Mouse (Mus musculus) kidney, adult 2 months (tissue): ENCODE results near the gene Got1. TPM values are rescaled to one million over a fixed set of nuclear protein-coding genes. Genes with fewer than 3 reads are reported as not detected.
A peak's percentile ranks its signal among the peaks of the same experiment; 100 is the strongest.

Experiments
- DNase-seq: peaks from one replicate; pipeline ENCODE4 v3.0.0; 2021
- H3K27ac ChIP-seq: fragments of 200-500 bp; 2 replicates; pipeline ENCODE4 v1.5.1; 2012; ENCODE audit warnings: low read depth, low read length, control low read depth, inconsistent platforms; ENCODE audit not compliant: insufficient read depth
- H3K27me3 ChIP-seq: fragments of 200-500 bp; replicated peaks from 2 replicates; pipeline ENCODE4 v1.6.1; 2012; ENCODE audit warnings: mild to moderate bottlenecking, moderate library complexity, low read length, inconsistent platforms; ENCODE audit not compliant: control insufficient read depth, insufficient read depth
- H3K36me3 ChIP-seq: fragments of 200-500 bp; 2 replicates; pipeline ENCODE4 v1.6.1; 2012; ENCODE audit warnings: mild to moderate bottlenecking, moderate library complexity, low read length, inconsistent platforms; ENCODE audit not compliant: control insufficient read depth, insufficient read depth
- H3K4me1 ChIP-seq: fragments of 200-500 bp; 2 replicates; pipeline ENCODE4 v1.6.1; 2011; ENCODE audit warnings: low read length; ENCODE audit not compliant: control insufficient read depth, insufficient read depth
- H3K4me3 ChIP-seq: fragments of 200-500 bp; 2 replicates; pipeline ENCODE4 v1.5.1; 2011; ENCODE audit warnings: mild to moderate bottlenecking, low read depth, low read length, control low read depth; ENCODE audit not compliant: insufficient read depth
- CTCF ChIP-seq: fragments of 200-500 bp; conservative IDR thresholded peaks from 2 replicates; pipeline ENCODE4 v1.5.1; 2011; ENCODE audit warnings: low read depth, mild to moderate bottlenecking, control low read depth, low read length, moderate library complexity, mixed read lengths; ENCODE audit not compliant: insufficient read depth, insufficient read length
- POLR2A ChIP-seq: fragments of 200-500 bp; IDR thresholded peaks from one replicate; pipeline ENCODE4 v1.6.1; 2011; ENCODE audit warnings: low read depth, low read length, control low read depth
- WGBS: fragments of 180-500 bp; shearing (Covaris S2); methylation state at CpG from one replicate; pipeline ENCODE4 v1.1.7; 2018; 5-methylcytosine and 5-hydroxymethylcytosine counted together
- polyA plus RNA-seq: library from polyadenylated mRNA; depleted of rRNA; stranded (reverse); fragments of >200 nt; gene quantifications from 2 replicates; pipeline ENCODE4 v1.2.3, GENCODE M21; 2012

Got1 gene
- polyA plus RNA-seq, 1 experiment: 118 TPM

DNA sequence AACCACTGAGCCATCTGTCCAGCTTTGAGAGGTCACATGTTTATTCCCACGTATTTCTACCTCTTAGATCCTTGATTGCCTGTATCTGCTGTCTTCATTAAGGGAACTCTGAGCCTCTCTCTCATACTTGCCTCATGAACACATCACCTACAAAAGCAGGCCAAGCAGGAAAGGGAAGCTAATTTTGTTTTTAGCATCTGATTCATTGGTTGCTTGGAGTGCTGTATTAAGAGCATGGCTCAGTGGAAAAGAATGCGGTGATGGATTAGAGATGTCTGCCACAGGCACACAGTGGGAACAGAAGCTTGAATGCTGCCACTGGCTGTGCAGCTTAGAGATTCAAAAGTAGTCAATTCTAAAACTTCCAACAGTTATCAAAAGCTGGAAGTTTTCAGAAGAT is 35.8 kb upstream of the Got1 start:
- DNase-seq: no peak
- no peak overlapping the region for H3K4me3 ChIP-seq
- no peaks in the 10 kb centered on the region for H3K27me3 ChIP-seq
- no peaks in the 10 kb centered on the region for H3K36me3 ChIP-seq
- TF ChIP-seq POLR2A: no peak
- TF ChIP-seq CTCF: no peak
- 84% methylated on average over 2 of the region's 2 CpGs for WGBS
- H3K4me1 ChIP-seq: no peaks in the 10 kb centered on the region
- no peak overlapping the region for H3K27ac ChIP-seq

DNA sequence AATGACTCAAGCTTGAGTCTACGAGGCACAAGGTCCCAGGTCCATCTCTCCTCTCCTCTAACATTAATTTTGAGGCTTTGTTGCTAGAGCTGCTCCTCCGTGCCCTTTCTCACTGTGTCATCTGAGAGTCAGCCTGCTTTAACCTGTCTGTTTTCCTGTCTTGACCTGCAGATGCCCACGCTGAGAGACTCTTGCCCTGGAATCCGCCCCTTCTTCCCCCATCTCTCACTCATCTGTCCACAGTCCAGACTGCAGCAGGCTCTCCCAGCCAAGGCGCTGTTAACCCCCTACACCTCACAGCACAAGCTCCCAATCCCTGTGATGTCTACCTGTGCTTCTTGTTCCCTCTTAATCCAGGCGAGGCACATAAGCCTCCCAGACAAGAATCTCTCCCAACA is 27.1 kb upstream of the Got1 start:
- H3K27me3 ChIP-seq: no peaks in the 10 kb centered on the region
- TF ChIP-seq CTCF: no peak
- no peak for TF ChIP-seq POLR2A
- no peaks in the 10 kb centered on the region for H3K36me3 ChIP-seq
- DNase-seq: no peak
- 31% methylated on average over 6 of the region's 6 CpGs for WGBS
- H3K4me1 ChIP-seq: no peaks in the 10 kb centered on the region
- H3K4me3 ChIP-seq: no peak overlapping the region
- H3K27ac ChIP-seq: no peak overlapping the region

DNA sequence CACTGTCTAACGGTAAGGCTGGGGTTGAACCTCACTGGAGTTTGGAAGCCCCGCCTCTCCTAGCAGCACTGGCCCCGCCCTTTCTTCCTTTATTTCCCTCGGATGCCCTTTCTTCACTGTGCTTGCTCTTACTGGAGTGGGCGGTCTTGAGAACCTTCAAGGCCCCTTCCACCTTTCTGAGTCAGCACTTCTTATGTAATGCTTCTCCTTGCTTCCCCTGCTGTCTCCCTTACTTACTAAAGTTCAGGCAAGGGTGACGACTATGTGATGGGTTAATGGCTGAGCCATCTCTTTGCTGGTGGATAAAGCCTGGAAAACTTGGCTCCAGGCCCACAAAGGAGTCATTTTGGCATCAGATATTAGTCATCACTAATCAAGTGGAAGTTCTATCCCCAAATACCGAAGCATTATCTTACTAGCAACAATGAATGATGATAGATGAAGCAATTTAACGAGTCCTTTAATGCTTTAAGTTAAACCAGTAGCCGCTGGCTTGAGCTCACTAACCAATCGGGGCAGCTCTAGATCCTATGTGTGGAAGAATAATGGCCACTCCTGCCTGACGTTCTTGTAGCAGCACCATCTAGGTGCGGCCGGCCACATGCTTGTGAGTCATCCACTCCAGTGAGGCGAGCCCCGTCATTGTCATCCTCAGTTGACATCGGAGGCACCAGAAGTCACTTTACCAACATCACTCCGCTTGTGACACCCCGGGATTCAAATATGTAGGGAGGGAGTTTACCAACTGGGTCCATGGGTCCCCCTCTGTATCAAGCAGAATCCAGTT is 26.5 kb upstream of the Got1 start:
- H3K27me3 ChIP-seq: peaks cover 2% of the 10 kb centered on the region; the same call in 1 of the 2 replicates
- H3K27ac ChIP-seq: no peak overlapping the region
- peak; percentile 40 for DNase-seq
- no peak for TF ChIP-seq CTCF
- no peak for TF ChIP-seq POLR2A
- 78% methylated on average over 18 of the region's 18 CpGs for WGBS
- no peak overlapping the region for H3K4me3 ChIP-seq
- H3K36me3 ChIP-seq: no peaks in the 10 kb centered on the region
- no peaks in the 10 kb centered on the region for H3K4me1 ChIP-seq

DNA sequence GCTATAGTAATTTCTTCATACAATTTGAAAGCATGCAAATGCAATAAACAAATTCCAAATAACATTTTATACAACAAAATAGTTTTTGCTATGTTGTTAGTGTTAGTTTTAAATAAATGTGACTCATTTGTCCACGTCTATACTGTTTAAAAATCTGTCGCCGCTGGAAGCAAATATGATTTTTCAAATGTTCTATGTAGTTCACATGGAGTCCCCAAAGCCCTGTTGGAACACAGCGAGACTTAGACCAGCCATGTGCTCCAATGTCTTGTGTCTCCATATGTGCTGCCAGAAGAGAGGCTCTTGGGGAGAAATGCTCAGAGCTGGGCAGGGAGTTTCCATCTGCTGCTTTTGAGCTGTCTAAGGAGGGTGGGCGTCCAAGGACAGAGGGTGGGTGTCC is 23.7 kb upstream of the Got1 start:
- Histone ChIP-seq H3K4me3 (no peak overlapping the region), H3K27me3 (peaks cover 2% of the 10 kb centered on the region; the same call in 1 of the 2 replicates), H3K36me3 (no peaks in the 10 kb centered on the region), H3K4me1 (no peaks in the 10 kb centered on the region), H3K27ac (no peak overlapping the region)
- TF ChIP-seq POLR2A (no peak), CTCF (no peak)
- WGBS: 94% methylated on average over 5 of the region's 5 CpGs
- DNase-seq: no peak

DNA sequence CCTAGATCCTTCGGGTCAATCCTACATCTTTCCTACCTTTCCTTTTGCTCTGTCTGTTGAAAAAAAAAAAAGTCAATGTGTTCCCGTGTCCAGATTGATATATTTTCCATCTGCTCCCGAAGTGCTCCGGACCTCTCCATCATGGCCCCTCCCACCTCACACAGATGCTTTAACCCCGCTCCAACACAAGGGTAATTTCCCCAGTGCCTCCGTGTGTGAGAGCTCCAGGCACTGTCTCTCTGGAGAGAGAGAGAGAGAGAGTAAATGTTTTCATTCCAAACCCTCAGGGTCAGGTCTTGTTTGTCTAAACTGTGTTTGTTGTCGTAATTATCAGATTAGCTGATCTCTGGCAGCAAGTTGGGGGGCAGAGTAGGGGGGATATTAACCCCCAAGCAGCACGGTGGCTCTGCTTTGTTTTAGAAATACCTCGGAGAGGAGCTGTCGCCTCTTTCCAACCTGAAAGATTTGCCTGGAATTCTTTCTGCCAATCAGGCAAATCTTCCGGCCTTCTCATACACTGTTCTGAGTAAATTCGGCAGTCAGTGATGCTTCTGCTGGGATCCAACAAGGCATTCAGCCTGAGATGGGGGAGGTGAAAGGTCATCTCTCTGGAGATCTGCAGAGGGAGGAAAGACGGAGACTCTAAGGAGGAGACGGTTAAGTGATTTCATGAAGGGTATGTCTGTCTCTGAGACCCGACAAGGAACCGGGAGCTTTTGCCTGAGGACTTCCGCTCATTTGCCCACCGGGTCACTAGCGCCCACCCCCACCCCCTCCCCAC is 22.1 kb upstream of the Got1 start:
- TF ChIP-seq CTCF: no peak
- no peak for TF ChIP-seq POLR2A
- 14% methylated on average over 19 of the region's 19 CpGs for WGBS
- H3K27me3 ChIP-seq: peaks cover 2% of the 10 kb centered on the region; the same call in 1 of the 2 replicates
- H3K36me3 ChIP-seq: no peaks in the 10 kb centered on the region
- DNase-seq: no peak
- H3K4me3 ChIP-seq: no peak overlapping the region
- H3K27ac ChIP-seq: no peak overlapping the region
- H3K4me1 ChIP-seq: no peaks in the 10 kb centered on the region

DNA sequence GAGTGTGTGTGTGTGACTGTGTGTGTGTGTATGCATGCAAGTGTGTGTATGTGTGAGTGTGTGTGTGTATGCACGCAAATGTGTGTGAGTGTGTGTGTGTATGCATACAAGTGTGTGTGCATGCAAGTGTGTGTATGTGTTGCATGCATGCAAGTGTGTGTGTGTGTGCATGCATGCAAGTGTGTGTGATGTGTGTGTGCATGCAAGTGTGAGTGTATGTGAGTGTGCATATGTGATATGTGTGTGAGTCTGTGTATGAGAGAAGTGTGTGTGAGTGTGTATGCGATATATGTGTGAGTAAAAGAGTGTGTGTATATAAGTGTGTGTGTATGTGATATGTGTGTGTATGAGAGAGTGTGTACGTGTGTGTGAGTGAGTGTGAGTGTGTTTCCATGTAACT is 11.0 kb upstream of the Got1 start:
- Histone ChIP-seq H3K4me1 (no peaks in the 10 kb centered on the region), H3K27me3 (no peaks in the 10 kb centered on the region), H3K4me3 (no peak overlapping the region), H3K36me3 (no peaks in the 10 kb centered on the region), H3K27ac (no peak overlapping the region)
- WGBS: 90% methylated on average over 3 of the region's 3 CpGs
- TF ChIP-seq CTCF (no peak), POLR2A (no peak)
- DNase-seq: no peak

DNA sequence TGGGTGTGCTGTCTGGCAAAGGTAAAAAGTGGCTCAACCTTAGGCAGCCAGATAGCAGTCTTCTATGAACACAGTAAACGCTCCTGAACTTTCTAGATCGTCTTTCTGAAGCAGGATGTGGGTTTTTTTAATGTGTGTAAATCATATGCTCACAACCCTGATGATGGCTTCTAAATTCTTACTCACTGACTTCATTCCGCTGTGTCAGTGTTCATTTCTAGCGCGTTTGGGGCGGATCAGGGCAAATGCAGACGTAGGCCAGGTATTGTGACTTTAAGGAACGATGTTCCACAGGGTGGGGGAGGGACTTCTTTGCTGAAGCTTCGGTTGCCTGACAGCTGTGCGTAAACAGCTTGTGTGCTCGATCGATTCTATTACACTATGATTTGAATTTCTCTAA is 6.5 kb upstream of the Got1 start:
- Histone ChIP-seq H3K36me3 (no peaks in the 10 kb centered on the region), H3K4me3 (no peak overlapping the region), H3K4me1 (no peaks in the 10 kb centered on the region; the same call in 1 of the 2 replicates), H3K27me3 (no peaks in the 10 kb centered on the region), H3K27ac (no peak overlapping the region)
- 23% methylated on average over 12 of the region's 12 CpGs for WGBS
- TF ChIP-seq CTCF (no peak), POLR2A (no peak)
- no peak for DNase-seq
